Mouse (Mus musculus): ENCODE measurements around the gene Ksr1.

DNA sequence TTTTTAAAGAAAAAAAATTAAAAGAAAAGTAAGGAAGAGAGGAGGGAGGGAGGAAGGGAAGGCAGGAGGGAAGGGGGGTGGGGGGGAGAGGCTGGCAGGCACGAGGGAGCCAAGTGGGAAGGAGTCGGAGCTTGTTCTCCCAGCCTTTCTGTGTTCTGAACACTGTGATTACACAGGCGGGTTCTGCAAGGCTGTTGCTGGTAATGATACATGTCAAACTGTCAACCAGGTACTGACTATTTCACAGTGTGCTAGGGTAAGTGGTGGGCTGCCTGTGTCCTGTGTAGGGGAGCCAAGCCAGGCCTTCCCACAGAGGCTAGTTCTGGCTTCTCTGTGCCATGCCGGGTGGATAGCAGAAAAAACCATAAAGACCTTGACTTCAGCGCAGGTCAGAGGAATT is 57.2 kb downstream of the Ksr1 start:
- no peak for TF ChIP-seq CTCF (conservative IDR thresholded peaks at IDR 0.05 in 1 of 2, IDR thresholded peaks at IDR 0.05 in 1 of 2; ENCODE audit: low read depth in 2 of 2, low read length in 2 of 2)
- no peak for TF ChIP-seq POLR2A (IDR thresholded peaks at IDR 0.05; ENCODE audit: low read depth, low read length)
- no peak for TF ChIP-seq JUND (conservative IDR thresholded peaks at IDR 0.05; ENCODE audit: low read depth, low read length)
- no peak for TF ChIP-seq MEF2A (IDR thresholded peaks at IDR 0.05; ENCODE audit: borderline replicate concordance, low read depth, low read length)
- no peak for TF ChIP-seq RAD21 (IDR thresholded peaks at IDR 0.05; ENCODE audit: low read depth, low read length)
- no peak for TF ChIP-seq MAFK (IDR thresholded peaks at IDR 0.05; ENCODE audit: insufficient replicate concordance, low read length)
- no peak for TF ChIP-seq USF1 (IDR thresholded peaks at IDR 0.05; ENCODE audit: low read depth, low read length)
- TF ChIP-seq HCFC1 (IDR thresholded peaks at IDR 0.05; ENCODE audit: low read depth, low read length): no peak
- TF ChIP-seq SIN3A (IDR thresholded peaks at IDR 0.05; ENCODE audit: low read length): no peak
- TF ChIP-seq CHD1 (IDR thresholded peaks at IDR 0.05; ENCODE audit: low read depth, low read length): no peak
- TF ChIP-seq MYC (IDR thresholded peaks at IDR 0.05; ENCODE audit: low read depth, low read length): no peak
- TF ChIP-seq IRF4 (IDR thresholded peaks at IDR 0.05; ENCODE audit: low read depth, low read length): no peak
